Mouse (Mus musculus): Measurements from ENCODE around the gene Nudt5.

The Nudt5 gene

GRCm38 (mm10) chr2:5844873-5845631 lies at the start of gene Nudt5, which contains the start of gene Cdc123:
TSS of gene Nudt5 (plus strand) at chr2:5845019.
TSS of gene Cdc123 (minus strand) at chr2:5845164.
- DNase-seq = peak; percentile 92

GRCm38 (mm10) chr2:5797816-5798672 lies 46.8 kb upstream of the Nudt5 start:
- DNase-seq = no peak

GRCm38 (mm10) chr2:5801182-5801640 lies 43.6 kb upstream of the Nudt5 start:
- peak in 1 of 2 experiments; percentile 5 for DNase-seq

- no peak for DNase-seq
These were observed 42.8 kb upstream of the Nudt5 start for GRCm38 (mm10) chr2:5801927-5802590.

- no peak for DNase-seq
These were observed 40.3 kb upstream of the Nudt5 start for GRCm38 (mm10) chr2:5804440-5805045.

- no peak for DNase-seq
These were observed 39.6 kb upstream of the Nudt5 start for GRCm38 (mm10) chr2:5805228-5805627.

- peak in 1 of 2 experiments; percentile 54 for DNase-seq
These were observed 38.6 kb upstream of the Nudt5 start for GRCm38 (mm10) chr2:5806201-5806600.

- no peak for DNase-seq
These were observed 34.6 kb upstream of the Nudt5 start for GRCm38 (mm10) chr2:5810036-5810718.

- no peak for DNase-seq
These were observed 33.5 kb upstream of the Nudt5 start for GRCm38 (mm10) chr2:5811235-5811782.

GRCm38 (mm10) chr2:5821264-5821663 lies 23.6 kb upstream of the Nudt5 start:
- no peak for DNase-seq

GRCm38 (mm10) chr2:5822449-5822848 lies 22.4 kb upstream of the Nudt5 start:
- DNase-seq = no peak

- DNase-seq = peak in 1 of 2 experiments; percentile 12
These were observed 20.6 kb upstream of the Nudt5 start for GRCm38 (mm10) chr2:5824213-5824612.

GRCm38 (mm10) chr2:5824685-5825084 lies 20.1 kb upstream of the Nudt5 start:
- no peak for DNase-seq

GRCm38 (mm10) chr2:5825265-5825913 lies 19.4 kb upstream of the Nudt5 start:
- DNase-seq = no peak

- DNase-seq = no peak
These were observed 4.0 kb upstream of the Nudt5 start for GRCm38 (mm10) chr2:5840815-5841214.

- DNase-seq = no peak
These were observed 492 bp upstream of the Nudt5 start for GRCm38 (mm10) chr2:5844181-5844872.

- DNase-seq = no peak
These were observed 1.0 kb downstream of the Nudt5 start for GRCm38 (mm10) chr2:5845826-5846225.

GRCm38 (mm10) chr2:5851116-5851515 lies 6.3 kb downstream of the Nudt5 start:
- no peak for DNase-seq

GRCm38 (mm10) chr2:5851866-5852265 lies 7.0 kb downstream of the Nudt5 start:
- DNase-seq = no peak

- no peak for DNase-seq
These were observed 18.0 kb downstream of the Nudt5 start, which contains the start of gene Gm13199 for GRCm38 (mm10) chr2:5862834-5863233. TSS of gene Gm13199 (minus strand) at chr2:5862934.

Measured in kidney, postnatal 36 days (tissue).